Mouse (Mus musculus) kidney, postnatal 0 days (tissue): ENCODE results near the gene Pla2g10. TPM values are rescaled to one million over a fixed set of nuclear protein-coding genes. Genes with fewer than 3 reads are reported as not detected.

ENCODE experiments used
- ATAC-seq: fragments of 200-750 bp; cut with Nextera tagmentation; replicated peaks from 2 replicates; pipeline ENCODE4 v1.8.0; 2017; ENCODE audit warnings: low read depth, moderate number of reproducible peaks, moderate TSS enrichment, moderate library complexity; ENCODE audit not compliant: low FRiP score
- DNase-seq: peaks from one replicate; pipeline ENCODE4 v3.0.0-alpha.2; 2016; ENCODE audit warnings: low spot score
- H3K27ac ChIP-seq: fragments of 300-500 bp; sonication (generic); 2 replicates; pipeline ENCODE4 v1.5.1; 2014; ENCODE audit warnings: mild to moderate bottlenecking
- H3K27me3 ChIP-seq: fragments of 300-500 bp; sonication (generic); 2 replicates; pipeline ENCODE4 v1.6.1; 2014; ENCODE audit warnings: low read length, mixed read lengths; ENCODE audit not compliant: insufficient read depth
- H3K36me3 ChIP-seq: fragments of 300-500 bp; sonication (generic); 2 replicates; pipeline ENCODE4 v1.6.1; 2014; ENCODE audit warnings: low read length, mixed read lengths; ENCODE audit not compliant: insufficient read depth
- H3K4me1 ChIP-seq: fragments of 300-500 bp; sonication (generic); replicated peaks from 2 replicates; pipeline ENCODE4 v1.6.1; 2014; ENCODE audit warnings: antibody characterized with exemption, low read length, mixed read lengths; ENCODE audit not compliant: insufficient read depth
- H3K4me2 ChIP-seq: fragments of 300-500 bp; sonication (generic); 2 replicates; pipeline ENCODE4 v1.6.1; 2014; ENCODE audit warnings: mild to moderate bottlenecking, low read length, moderate library complexity, mixed read lengths
- H3K4me3 ChIP-seq: fragments of 300-500 bp; sonication (generic); replicated peaks from 2 replicates; pipeline ENCODE4 v1.5.1; 2014; ENCODE audit warnings: low read depth, low read length
- H3K9ac ChIP-seq: fragments of 300-500 bp; sonication (generic); 2 replicates; pipeline ENCODE4 v1.6.1; 2014; ENCODE audit warnings: low read depth, low read length
- H3K9me3 ChIP-seq: fragments of 300-500 bp; sonication (generic); replicated peaks from 2 replicates; pipeline ENCODE4 v1.6.1; 2016; ENCODE audit warnings: low read length, inconsistent platforms, mixed read lengths
- CTCF ChIP-seq: IDR thresholded peaks from 2 replicates; pipeline ENCODE4 v1.5.1; 2016; ENCODE audit warnings: antibody characterized with exemption, low read depth, mild to moderate bottlenecking, moderate library complexity
- whole genome bisulfite sequencing: fragments of 180-500 bp; shearing (Covaris S2); extraction: QIAGEN DNeasy Blood & Tissue Kit; methylation state at CpG from one replicate; pipeline ENCODE4 v1.1.7; 2014; 5-methylcytosine and 5-hydroxymethylcytosine counted together
- polyA plus RNA-seq: library from polyadenylated mRNA; unstranded; fragments of >200 nt; fragmentation: Nextera tagmentation; extraction: Ambion mirVana; gene quantifications from 2 replicates; pipeline ENCODE4 v1.2.1, GENCODE M21; 2015

Pla2g10 gene
- polyA plus RNA-seq, 1 experiment from 2014 or later: not detected

DNA sequence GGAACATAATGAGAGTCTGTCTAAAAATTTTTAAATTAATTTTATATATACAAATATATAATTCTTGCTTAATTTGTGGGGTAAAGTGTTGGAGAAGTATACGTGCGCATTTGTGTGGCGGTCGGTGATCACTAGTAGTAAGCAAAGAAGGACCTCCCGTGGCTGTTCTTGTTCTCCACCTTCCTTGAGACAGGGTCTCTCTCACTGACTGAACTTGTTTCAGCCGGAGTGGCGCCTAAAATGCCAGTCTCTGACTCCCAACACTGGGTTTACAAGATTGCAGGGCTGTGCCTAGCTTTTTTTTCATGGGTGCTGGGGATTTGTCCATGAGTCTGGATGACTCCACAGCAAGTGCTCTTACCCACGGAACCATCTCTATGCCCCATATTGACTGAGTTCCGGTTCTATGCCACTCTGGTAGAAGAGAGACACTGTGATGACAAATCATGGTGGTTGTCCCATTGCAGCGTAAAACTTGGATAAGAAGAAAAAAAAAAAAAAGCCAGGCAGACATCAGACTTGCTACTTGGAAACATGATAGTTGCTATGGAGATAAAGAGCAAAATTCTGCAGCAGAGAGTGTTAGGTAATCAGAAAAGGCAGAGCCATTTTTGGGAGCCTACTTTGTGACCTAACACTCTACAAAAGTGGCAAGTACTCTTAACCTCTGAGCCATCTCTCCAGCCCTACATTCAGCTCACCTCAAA is 62.2 kb downstream of the Pla2g10 start:
- Histone ChIP-seq H3K4me1 (0 out of 2 replicates have a peak, but pooled peaks cover 3% of the 10 kb centered on the region), H3K9ac (peak overlapping the region; percentile 83; the same call in 1 of the 2 replicates), H3K9me3 (no peaks in the 10 kb centered on the region), H3K27ac (peak overlapping the region; percentile 62), H3K4me3 (peak overlapping the region; percentile 71; the same call in 1 of the 2 replicates), H3K36me3 (peaks cover 14% of the 10 kb centered on the region; the same call in 1 of the 2 replicates), H3K27me3 (no peaks in the 10 kb centered on the region), H3K4me2 (peak overlapping the region; percentile 79)
- no peak for TF ChIP-seq CTCF
- DNase-seq (no peak), ATAC-seq (no peak)
- WGBS: 81% methylated on average over 10 of the region's 10 CpGs

DNA sequence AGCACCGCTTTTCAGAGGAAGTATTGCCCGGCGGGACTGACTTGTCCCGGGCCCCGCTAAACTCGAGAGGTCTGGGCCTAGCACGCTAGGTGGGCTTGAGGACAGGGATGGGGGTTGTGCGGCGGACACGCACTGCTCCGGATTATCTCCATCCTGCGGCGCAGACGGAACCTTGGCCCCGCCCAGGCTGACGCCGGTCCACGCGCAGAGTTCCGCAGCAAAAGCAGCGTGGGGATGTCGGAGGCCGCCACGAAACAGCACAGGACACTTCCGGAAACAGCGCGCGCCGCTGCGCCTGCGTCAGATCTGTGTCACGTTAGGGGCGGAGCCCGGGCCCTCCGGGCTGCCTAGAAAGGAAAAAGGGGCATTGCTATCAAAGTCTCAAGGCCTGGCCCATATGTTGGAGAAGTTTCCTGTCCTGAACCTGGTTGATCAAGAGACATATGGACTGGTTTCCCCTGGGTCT is 62.9 kb downstream of the Pla2g10 start, which contains the start of gene Parn:
TSS of gene Parn (minus strand) at position 293 of the 466 bp plus-strand sequence.
- Histone ChIP-seq H3K4me1 (0 out of 2 replicates have a peak, but pooled peaks cover 3% of the 10 kb centered on the region), H3K9me3 (no peaks in the 10 kb centered on the region), H3K27ac (peak within 1 kb of the TSS; percentile 62), H3K27me3 (no peaks in the 10 kb centered on the region), H3K36me3 (peaks cover 18% of the 10 kb centered on the region; the same call in 1 of the 2 replicates), H3K4me2 (peak within 1 kb of the TSS; percentile 79), H3K9ac (peak within 1 kb of the TSS; percentile 83), H3K4me3 (peak within 1 kb of the TSS; percentile 71)
- ATAC-seq: peak; percentile 84
- TF ChIP-seq CTCF: no peak
- 0% methylated on average over 35 of the region's 35 CpGs for WGBS
- DNase-seq: peak; percentile 96

Other genes with a start within 250 kb of the Pla2g10 start
- gene Parn, start 62.8 kb downstream of the Pla2g10 start, polyA plus RNA-seq: 39.9 and 42.8 TPM in 2 replicates
- 36.0 and 40.8 TPM in 2 replicates for gene Bfar, start 59.1 kb downstream of the Pla2g10 start, polyA plus RNA-seq
- gene 3110001I22Rik, start 59.1 kb downstream of the Pla2g10 start, polyA plus RNA-seq: 4.2 and 4.5 TPM in 2 replicates
- gene Rrn3, start 49.7 kb upstream of the Pla2g10 start, polyA plus RNA-seq: 47.0 and 51.5 TPM in 2 replicates
- gene Ntan1, start 87.9 kb upstream of the Pla2g10 start, polyA plus RNA-seq: 167 and 169 TPM in 2 replicates
- gene Pdxdc1, start 172.1 kb upstream of the Pla2g10 start, polyA plus RNA-seq: 58.0 and 59.8 TPM in 2 replicates
- 23.7 and 27.6 TPM in 2 replicates for gene Mpv17l, start 172.2 kb upstream of the Pla2g10 start, polyA plus RNA-seq